Mouse (Mus musculus) midbrain, embryonic 11.5 days (tissue): Measurements from ENCODE around the gene Gamt. TPM values are rescaled to one million over a fixed set of nuclear protein-coding genes. Genes with fewer than 3 reads are reported as not detected.
"Not testable (repeated sequence)": the region's sequence is repeated elsewhere in the genome, so short reads cannot be mapped to it uniquely, and the experiment has no call there.

Experiments
- ATAC-seq: fragments of 200-750 bp; cut with Nextera tagmentation; 2 replicates; pipeline ENCODE4 v1.8.0; 2017; ENCODE audit warnings: moderate TSS enrichment, moderate library complexity; ENCODE audit not compliant: low FRiP score
- DNase-seq: peaks from one replicate; pipeline ENCODE4 v3.0.0; 2015; ENCODE audit warnings: low spot score; ENCODE audit errors: missing footprints
- H3K27ac ChIP-seq: fragments of 300-500 bp; sonication (generic); 2 replicates; pipeline ENCODE4 v1.5.1; 2014; ENCODE audit warnings: low read depth, low read length
- H3K27me3 ChIP-seq: fragments of 300-500 bp; sonication (generic); 2 replicates; pipeline ENCODE4 v1.6.1; 2014; ENCODE audit warnings: mild to moderate bottlenecking, low read length, moderate library complexity, mixed read lengths; ENCODE audit not compliant: control insufficient read depth, insufficient read depth
- H3K36me3 ChIP-seq: fragments of 300-500 bp; sonication (generic); 2 replicates; pipeline ENCODE4 v1.6.1; 2014; ENCODE audit warnings: mild to moderate bottlenecking, low read length, moderate library complexity, mixed read lengths; ENCODE audit not compliant: control insufficient read depth, insufficient read depth
- H3K4me1 ChIP-seq: fragments of 300-500 bp; sonication (generic); 2 replicates; pipeline ENCODE4 v1.6.1; 2014; ENCODE audit warnings: low read length; ENCODE audit not compliant: control insufficient read depth, insufficient read depth
- H3K4me2 ChIP-seq: fragments of 300-500 bp; sonication (generic); 2 replicates; pipeline ENCODE4 v1.6.1; 2014; ENCODE audit warnings: mild to moderate bottlenecking, moderate library complexity
- H3K4me3 ChIP-seq: fragments of 300-500 bp; sonication (generic); 2 replicates; pipeline ENCODE4 v1.5.1; 2014; ENCODE audit warnings: low read depth, low read length
- H3K9ac ChIP-seq: fragments of 300-500 bp; sonication (generic); 2 replicates; pipeline ENCODE4 v1.6.1; 2014; ENCODE audit warnings: low read length
- H3K9me3 ChIP-seq: fragments of 300-500 bp; sonication (generic); 2 replicates; pipeline ENCODE4 v1.6.1; 2016; ENCODE audit warnings: low read length; ENCODE audit not compliant: control insufficient read depth
- WGBS: fragments of 180-500 bp; shearing (Covaris S2); extraction: QIAGEN DNeasy Blood & Tissue Kit; methylation state at CpG from one replicate; pipeline ENCODE4 v1.1.7; 2014; 5-methylcytosine and 5-hydroxymethylcytosine counted together
- polyA plus RNA-seq: library from polyadenylated mRNA; unstranded; fragments of >200 nt; fragmentation: Nextera tagmentation; extraction: Ambion mirVana; gene quantifications from 2 replicates; pipeline ENCODE4 v1.2.1, GENCODE M21; 2014

Gamt gene
- polyA plus RNA-seq, 1 experiment from 2014 or later, result 28.9 TPM

DNA sequence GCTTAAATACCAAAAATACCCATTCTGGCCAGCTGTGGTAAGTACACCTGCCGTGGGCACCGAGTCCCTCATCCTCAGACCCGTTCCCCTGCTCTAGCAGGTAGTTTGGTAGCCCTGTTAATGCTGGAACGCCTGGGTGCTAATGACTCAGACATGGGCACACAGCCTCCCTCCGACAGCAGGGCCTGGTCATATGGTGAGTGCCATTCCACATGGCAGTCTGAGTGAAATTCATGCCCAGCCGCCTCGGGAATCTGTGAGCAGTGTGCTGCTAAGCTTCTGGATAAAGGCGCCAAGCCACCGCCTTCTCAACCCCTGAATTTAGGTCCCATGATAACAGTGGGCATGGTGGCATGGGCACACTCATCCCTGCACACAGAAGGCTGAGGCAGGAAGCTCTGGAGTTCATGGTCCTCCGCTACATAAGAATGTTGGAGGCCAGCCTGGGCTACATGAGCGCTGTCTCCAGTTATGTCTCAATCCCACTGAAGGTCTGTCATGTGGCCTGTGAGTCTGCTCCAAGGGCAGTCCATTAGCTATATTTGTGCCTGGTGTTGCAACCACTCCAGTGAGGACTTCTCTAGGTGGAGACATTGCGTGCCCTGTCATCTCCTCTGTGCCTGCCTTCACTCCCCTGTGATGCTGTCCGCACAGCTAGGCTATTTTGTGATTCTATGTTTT, 24.5 kb downstream of the Gamt start:
- H3K27me3 ChIP-seq, result no peaks in the 10 kb centered on the region
- H3K4me2 ChIP-seq, result peak overlapping the region; percentile 82
- peak overlapping the region; percentile 31; the same call in 1 of the 2 replicates for H3K4me3 ChIP-seq
- 93% methylated on average over 13 of the region's 13 CpGs for WGBS
- H3K9me3 ChIP-seq, result no peaks in the 10 kb centered on the region
- DNase-seq (peak; percentile 82), ATAC-seq (no peak)
- peaks cover 25% of the 10 kb centered on the region for H3K4me1 ChIP-seq
- H3K36me3 ChIP-seq, result peaks cover 46% of the 10 kb centered on the region
- no peak overlapping the region for H3K27ac ChIP-seq
- no peak overlapping the region for H3K9ac ChIP-seq

DNA sequence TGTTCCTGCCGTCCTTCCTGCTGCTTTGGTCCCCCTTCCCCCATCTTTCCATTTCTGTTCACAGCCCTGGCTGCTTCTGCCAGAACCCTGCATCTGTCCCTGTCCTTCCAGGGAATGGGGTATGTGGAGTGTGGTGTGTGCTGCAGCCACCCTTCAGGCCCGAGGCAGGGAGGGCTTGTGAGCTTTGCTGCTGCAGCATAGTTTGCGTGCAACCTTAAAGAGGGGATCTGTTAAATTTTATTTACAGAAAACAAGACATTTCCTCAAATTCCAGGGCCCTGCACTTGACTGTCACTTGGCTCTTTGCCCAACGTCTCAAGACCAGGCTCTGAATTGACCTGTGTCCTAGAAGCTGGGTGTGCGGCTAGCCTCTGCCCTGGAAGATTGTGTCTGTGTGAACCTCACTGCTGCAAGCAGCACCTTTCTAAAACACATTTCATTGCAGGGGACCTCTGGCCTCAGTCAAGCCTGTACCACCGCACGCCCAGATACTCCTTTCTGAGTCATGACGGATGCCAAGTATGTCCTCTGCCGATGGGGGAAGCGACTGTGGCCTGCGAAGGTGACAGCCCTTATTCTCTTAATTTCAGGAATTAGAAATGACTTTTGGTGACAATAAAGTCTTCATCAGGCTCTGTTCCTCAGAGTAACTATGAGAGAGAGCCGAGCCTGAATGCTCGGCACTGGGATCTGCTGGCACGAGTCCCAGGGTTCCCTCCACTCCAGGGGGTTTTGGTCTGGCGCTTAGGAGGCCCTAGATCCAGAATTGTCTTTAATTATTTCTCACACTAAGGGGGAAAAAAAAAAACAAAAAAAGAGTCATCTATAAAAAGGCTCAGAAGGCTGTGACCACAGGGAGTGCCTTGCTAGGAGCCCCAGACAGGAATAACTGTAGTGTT, 32.7 kb downstream of the Gamt start:
- Histone ChIP-seq H3K4me2 (peak overlapping the region; percentile 82), H3K4me1 (peaks cover 49% of the 10 kb centered on the region), H3K4me3 (peak overlapping the region; percentile 85), H3K9ac (peak overlapping the region; percentile 88), H3K27ac (peak overlapping the region; percentile 87), H3K36me3 (peaks cover 4% of the 10 kb centered on the region; the same call in 1 of the 2 replicates), H3K9me3 (no peaks in the 10 kb centered on the region), H3K27me3 (no peaks in the 10 kb centered on the region)
- DNase-seq, result peak; percentile 85
- 48% methylated on average over 15 of the region's 15 CpGs for WGBS
- no peak for ATAC-seq

DNA sequence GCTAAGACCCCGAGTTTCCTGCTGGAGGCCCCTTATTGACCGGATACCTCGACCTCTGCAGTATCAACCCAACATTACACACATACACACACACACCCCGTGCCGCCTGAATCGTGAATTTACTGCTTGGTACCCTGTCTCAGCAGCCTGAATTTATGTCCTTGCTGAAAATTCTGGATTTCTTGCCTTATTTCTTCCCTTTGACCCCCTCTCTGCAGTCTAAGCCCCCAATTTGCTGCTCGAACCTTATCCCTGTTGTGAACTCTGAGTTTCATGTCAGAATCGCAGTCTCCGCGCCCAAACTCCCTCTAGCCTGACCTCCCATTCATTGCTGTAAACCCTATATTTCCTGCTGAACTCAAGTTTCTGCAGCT, 33.7 kb downstream of the Gamt start:
- ATAC-seq (peak; percentile 12; the same call in 1 of the 2 replicates), DNase-seq (peak; percentile 91)
- no peaks in the 10 kb centered on the region for H3K9me3 ChIP-seq
- no peaks in the 10 kb centered on the region for H3K27me3 ChIP-seq
- WGBS, result 15% methylated on average over 10 of the region's 10 CpGs
- peak overlapping the region; percentile 85 for H3K4me3 ChIP-seq
- peak overlapping the region; percentile 87 for H3K27ac ChIP-seq
- peak overlapping the region; percentile 88 for H3K9ac ChIP-seq
- peaks cover 4% of the 10 kb centered on the region; the same call in 1 of the 2 replicates for H3K36me3 ChIP-seq
- peak overlapping the region; percentile 82 for H3K4me2 ChIP-seq
- peaks cover 41% of the 10 kb centered on the region for H3K4me1 ChIP-seq

DNA sequence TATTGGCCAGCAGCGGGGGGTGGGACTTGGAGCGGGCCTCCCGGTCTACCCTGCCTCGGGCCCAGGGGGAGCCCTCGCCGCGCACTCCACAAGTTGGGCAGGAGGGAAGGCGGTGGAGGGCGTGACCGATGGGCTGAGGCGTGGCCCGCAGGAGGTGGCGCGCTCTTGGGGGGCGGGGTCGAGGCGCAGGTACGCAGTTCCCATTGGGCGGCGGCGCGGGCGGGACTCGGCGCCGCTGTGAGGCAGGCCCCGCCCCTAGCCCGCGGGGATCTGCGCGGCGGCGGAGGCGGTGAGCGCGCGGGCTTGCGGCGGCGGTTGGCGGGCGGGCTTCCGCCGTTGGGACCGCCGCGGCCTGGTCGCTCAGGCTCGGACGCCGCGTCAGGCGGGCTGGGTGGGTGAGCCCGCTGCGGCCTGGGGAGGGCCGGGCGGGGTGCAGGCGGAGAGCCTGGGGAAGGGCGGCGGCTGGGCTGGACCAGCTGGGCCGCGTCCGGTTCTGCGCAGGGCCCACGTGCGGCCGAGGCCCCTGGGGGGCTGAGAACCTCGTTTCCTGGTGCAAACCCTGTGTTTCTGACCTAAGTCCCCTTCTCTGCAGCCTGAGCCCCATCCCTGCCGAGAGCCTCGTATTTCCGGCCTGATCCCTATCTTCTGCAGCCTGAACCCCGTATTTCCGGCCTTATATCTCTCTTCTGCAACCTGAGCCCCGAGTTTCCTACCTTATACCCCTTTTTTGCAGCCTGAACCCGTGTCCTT, 34.2 kb downstream of the Gamt start, which contains the start of gene Mum1:
Gene Mum1 (plus strand): TSS at position 19 of the 750 bp plus-strand sequence.
- Histone ChIP-seq H3K36me3 (peaks cover 4% of the 10 kb centered on the region; the same call in 1 of the 2 replicates), H3K9ac (peak within 1 kb of the TSS; percentile 88), H3K4me1 (peaks cover 36% of the 10 kb centered on the region), H3K9me3 (no peaks in the 10 kb centered on the region), H3K27ac (peak within 1 kb of the TSS; percentile 87), H3K4me2 (peak within 1 kb of the TSS; percentile 82), H3K27me3 (no peaks in the 10 kb centered on the region), H3K4me3 (peak within 1 kb of the TSS; percentile 85)
- WGBS, result 0% methylated on average over 46 of the region's 75 CpGs
- DNase-seq (peak; percentile 99), ATAC-seq (peak; percentile 98)

DNA sequence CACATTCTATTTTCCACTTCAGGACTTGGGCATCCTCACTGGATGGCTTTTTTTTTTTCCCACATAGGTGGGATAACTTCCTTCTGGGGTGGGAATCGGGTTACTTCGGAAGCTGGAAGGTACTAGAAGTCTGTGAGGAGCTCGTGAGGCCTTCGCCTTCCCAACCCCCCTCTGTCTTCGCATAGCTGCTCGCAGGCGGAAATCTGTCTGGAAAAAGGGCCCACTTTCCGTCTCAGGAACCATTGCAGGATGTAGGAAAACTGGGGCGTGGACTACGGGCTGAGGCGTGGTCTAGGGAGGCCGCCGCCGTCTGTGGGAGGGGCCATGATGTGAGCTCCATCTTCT, 34.8 kb downstream of the Gamt start:
- H3K4me3 ChIP-seq, result peak overlapping the region; percentile 85
- ATAC-seq, result no peak; the same call in 1 of the 2 replicates
- H3K9ac ChIP-seq, result peak overlapping the region; percentile 58
- WGBS, result under 1% methylated on average over 14 of the region's 14 CpGs
- no peaks in the 10 kb centered on the region for H3K9me3 ChIP-seq
- H3K4me2 ChIP-seq, result peak overlapping the region; percentile 82
- no peak for DNase-seq
- H3K36me3 ChIP-seq, result peaks cover 4% of the 10 kb centered on the region; the same call in 1 of the 2 replicates
- H3K27me3 ChIP-seq, result no peaks in the 10 kb centered on the region
- peak overlapping the region; percentile 87 for H3K27ac ChIP-seq
- H3K4me1 ChIP-seq, result peaks cover 39% of the 10 kb centered on the region

DNA sequence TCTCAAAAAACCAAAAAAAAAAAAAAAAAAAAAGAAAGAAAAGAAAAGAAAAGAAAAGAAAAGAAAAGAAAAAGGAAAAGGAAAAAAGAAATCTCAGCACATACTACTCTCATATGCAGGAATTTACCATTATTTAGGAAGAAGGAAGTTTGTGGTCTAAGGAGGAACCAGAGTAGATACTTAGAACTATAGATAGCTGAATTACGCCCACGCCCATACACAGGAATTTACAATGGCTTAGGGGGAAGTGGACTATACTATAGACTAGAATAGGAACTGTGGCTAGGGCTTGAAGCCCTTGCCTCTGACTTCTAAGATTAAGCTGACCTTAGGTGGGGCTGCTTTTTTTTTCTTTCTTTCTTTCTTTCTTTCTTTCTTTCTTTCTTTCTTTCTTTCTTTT, 37.7 kb downstream of the Gamt start:
- not testable (repeated sequence) for DNase-seq
- WGBS, result 92% methylated on average over 2 of the region's 2 CpGs

DNA sequence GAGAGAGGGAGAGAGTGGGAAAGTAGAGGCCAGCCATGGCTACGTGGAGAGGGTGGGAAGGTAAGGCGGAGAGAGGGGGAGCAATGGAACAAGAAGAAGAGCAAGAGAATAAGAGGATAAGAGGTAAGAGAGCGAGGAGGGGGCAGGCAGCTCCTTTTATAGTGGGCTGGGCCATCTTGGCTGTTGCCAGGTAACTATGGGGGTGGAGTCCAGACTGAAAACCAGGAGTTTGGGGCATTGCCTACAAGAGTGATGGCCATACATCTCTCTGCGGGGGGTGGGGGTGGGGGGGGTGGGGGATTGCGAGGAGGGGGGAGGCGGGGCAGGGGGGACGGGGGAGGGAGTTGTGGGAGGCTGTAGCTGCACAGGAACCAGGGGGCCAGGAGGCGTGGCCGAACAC, 40.1 kb downstream of the Gamt start:
- Histone ChIP-seq H3K27ac (no peak overlapping the region), H3K27me3 (no peaks in the 10 kb centered on the region)
- ATAC-seq, result no peak

More for the DNA sequence above, 37.7 kb downstream of the Gamt start:
- not testable (repeated sequence) for H3K4me3 ChIP-seq, ATAC-seq, H3K36me3 ChIP-seq, H3K27ac ChIP-seq, H3K9ac ChIP-seq, H3K4me2 ChIP-seq, H3K9me3 ChIP-seq, H3K27me3 ChIP-seq
- H3K4me1 ChIP-seq, result peaks cover 25% of the 10 kb centered on the region

DNA sequence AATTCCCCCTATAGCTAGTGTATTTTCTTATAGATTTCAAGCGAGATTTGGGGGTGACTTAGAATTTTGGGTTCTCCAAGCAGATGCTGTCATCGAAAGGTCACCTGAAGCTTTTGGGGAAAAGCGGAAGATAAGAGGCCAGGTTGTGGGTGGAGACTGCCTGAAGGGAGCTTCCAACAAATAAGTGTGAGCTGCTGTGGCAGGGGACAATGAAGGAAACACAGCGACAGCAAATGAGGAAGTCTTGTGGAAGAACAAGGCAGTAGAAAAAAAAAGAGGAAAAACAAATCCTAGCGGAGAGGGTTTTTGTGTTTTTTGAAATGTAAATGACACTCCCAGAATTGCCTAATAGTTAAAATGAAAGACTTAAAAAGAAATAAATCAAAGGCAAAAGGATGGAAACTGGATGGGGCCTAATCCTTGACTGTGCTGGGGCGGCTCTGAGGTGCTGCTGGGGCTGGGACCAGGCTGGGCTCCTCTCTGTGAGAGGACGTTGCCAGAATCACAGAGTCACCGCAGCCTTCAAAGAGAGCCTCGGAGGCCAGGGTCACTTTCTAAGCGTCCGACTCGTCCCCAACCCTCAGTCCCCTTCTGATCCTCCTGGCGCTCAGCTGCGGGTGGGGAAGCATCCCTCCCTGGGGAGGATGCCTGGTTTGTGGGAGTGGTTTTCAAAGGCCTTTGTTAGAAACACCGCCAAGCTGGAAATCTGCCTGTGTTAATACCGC, 45.6 kb downstream of the Gamt start:
- Histone ChIP-seq H3K9ac (peak overlapping the region; percentile 52), H3K27me3 (no peaks in the 10 kb centered on the region), H3K4me2 (no peak overlapping the region), H3K36me3 (no peaks in the 10 kb centered on the region), H3K4me1 (peaks cover 15% of the 10 kb centered on the region), H3K9me3 (no peaks in the 10 kb centered on the region), H3K4me3 (no peak overlapping the region), H3K27ac (peak overlapping the region; percentile 82)
- 9% methylated on average over 16 of the region's 16 CpGs for WGBS
- DNase-seq (peak; percentile 87), ATAC-seq (peak; percentile 68; the same call in 1 of the 2 replicates)

More for the DNA sequence above, 40.1 kb downstream of the Gamt start:
- no peaks in the 10 kb centered on the region for H3K36me3 ChIP-seq
- 26% methylated on average over 8 of the region's 9 CpGs for WGBS
- peaks cover 12% of the 10 kb centered on the region for H3K4me1 ChIP-seq
- no peak overlapping the region for H3K4me2 ChIP-seq
- H3K4me3 ChIP-seq, result no peak overlapping the region
- no peak overlapping the region for H3K9ac ChIP-seq
- no peaks in the 10 kb centered on the region for H3K9me3 ChIP-seq
- no peak for DNase-seq
